Mouse (Mus musculus) frontal cortex, postnatal 36 days (tissue): Measurements from ENCODE around the gene Speer4d.
"Not testable (repeated sequence)": the region's sequence is repeated elsewhere in the genome, so short reads cannot be mapped to it uniquely, and the experiment has no call there.

Experiments
- DNase-seq, 2 experiments: peaks; one replicate each; pipeline ENCODE4 v3.0.0; 2022; ENCODE audit warnings: low spot score in 2 of 2

The Speer4d gene

GRCm38 (mm10) chr5:15670789-15671188 lies 51.9 kb downstream of the Speer4d start:
- not testable (repeated sequence) for DNase-seq
